Mouse (Mus musculus): ENCODE results near the gene Gnb1l. TPM values are rescaled to one million over a fixed set of nuclear protein-coding genes. Genes with fewer than 3 reads are reported as not detected.

Gene Gnb1l
- polyA plus RNA-seq, 1 experiment: 12.0 TPM

DNA sequence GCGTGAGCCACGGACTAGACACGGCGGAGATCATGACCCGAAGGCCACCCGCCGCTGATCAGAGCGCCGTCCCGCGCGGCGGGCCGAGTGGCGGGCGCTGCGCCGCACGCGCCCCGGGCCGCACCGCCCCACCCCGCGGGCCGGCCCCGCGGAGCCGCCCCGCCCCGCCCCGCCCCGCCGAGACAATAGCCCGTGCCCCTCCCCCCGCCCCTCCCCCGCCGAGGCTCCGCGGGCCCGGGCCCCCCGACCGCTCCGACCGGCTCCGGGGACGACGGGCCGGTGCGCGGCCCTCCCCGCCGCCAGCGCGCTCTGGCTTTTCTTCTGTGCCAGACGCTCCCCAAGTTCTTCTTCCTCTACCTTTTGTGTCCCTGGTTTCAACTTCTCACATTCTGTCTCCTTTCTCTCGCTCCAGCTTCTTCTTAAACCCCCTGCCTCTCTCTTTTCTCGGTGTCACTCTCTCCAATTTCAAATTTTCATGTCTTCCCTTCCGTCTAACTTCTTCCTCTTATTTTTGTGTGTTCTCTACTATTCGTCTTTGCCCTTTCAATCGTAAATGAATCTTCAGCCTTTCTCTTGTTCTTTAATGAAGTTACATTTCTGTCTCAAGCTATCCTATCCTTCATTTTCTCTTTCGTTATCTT lies 88.5 kb downstream of the Gnb1l start:
- TF ChIP-seq GATA1 (IDR thresholded peaks at IDR 0.05; ENCODE audit: low read length): no peak

DNA sequence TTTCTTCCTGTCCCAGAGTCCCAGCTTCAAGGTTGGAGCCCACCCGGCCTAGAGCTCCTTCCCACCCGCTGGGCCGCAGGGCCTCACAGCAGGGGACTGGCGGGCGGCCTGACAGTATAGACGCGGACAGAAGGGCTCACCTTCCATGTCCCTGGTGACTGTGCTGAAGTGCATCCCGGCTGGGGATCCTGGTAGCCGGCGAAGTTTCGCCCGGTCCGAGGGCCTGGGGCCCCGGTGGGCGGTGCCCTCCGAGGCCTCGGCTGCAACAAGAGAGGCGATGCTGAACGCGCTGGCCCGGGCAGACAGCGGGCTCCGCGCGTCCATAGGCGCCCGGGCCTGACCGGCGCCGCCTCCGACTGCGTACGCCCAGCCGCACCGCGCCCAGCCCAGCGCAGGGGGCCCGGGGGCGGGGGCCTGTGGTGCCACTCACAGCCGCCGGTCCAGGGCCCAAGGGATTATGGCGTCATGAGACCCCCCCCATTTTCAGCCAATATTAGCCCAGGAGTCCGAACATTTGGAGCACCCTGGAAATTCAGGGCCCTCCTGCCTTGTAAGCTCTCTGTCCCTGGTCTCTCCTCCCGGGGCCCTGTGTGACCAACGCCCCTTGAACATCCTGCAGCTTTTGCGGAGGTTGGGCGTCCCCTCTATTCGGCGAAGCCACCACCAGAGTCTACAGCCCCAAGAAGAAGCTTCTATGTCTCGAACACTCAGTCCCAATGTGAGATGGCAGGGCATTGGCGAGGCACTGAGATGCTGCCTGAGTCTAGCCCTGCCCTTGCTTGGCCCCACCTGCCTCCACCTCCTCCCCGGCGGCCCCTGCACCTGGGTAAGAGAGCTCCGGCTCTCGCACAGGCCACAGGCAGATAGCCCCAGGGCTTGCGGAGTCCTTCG lies 89.6 kb downstream of the Gnb1l start:
- TF ChIP-seq GATA1 (IDR thresholded peaks at IDR 0.05; ENCODE audit: low read length): no peak

DNA sequence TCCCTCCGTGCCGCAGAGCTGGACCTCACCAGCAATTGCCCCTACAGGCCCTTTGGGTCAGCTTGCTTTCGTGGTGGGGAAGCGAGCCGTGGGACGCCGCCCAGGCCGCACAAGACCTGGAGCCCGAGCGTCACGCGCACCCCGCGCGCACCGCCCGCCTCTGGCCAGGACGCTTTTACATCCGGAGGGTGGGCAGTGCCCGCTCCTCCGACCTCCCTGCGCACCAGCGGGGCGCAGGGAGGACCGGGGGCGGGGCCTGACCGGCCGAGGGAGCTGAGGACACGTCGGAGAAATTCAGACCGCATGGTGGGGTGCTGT lies 90.2 kb downstream of the Gnb1l start:
- no peak for TF ChIP-seq GATA1 (IDR thresholded peaks at IDR 0.05; ENCODE audit: low read length)

DNA sequence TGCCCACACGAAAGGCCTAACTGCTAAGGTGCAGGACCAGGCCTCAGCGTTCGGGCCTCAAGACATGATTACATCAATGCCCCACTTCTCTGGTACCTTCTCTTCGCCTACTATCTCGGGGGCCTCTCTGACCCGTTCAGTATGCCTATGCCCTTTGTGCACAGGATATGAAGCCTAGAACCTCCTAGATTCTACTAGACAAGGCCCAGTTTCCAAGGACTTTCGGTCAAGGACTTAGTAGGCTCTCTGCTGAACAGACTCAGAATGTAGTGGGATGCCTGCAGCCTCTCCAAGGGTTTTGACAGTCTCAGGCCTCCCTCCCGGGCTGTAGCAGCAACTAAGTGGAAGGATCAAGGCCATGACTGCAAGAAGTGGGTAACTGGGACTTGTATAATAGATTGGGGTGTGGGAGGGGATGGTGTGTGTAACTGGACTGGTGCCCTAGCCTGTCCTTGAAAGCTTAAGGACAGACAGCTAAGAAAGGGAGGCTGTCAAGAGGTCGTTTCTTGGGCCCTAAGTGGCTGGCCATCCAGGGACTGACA lies 90.6 kb downstream of the Gnb1l start:
- no peak for TF ChIP-seq GATA1 (IDR thresholded peaks at IDR 0.05; ENCODE audit: low read length)

DNA sequence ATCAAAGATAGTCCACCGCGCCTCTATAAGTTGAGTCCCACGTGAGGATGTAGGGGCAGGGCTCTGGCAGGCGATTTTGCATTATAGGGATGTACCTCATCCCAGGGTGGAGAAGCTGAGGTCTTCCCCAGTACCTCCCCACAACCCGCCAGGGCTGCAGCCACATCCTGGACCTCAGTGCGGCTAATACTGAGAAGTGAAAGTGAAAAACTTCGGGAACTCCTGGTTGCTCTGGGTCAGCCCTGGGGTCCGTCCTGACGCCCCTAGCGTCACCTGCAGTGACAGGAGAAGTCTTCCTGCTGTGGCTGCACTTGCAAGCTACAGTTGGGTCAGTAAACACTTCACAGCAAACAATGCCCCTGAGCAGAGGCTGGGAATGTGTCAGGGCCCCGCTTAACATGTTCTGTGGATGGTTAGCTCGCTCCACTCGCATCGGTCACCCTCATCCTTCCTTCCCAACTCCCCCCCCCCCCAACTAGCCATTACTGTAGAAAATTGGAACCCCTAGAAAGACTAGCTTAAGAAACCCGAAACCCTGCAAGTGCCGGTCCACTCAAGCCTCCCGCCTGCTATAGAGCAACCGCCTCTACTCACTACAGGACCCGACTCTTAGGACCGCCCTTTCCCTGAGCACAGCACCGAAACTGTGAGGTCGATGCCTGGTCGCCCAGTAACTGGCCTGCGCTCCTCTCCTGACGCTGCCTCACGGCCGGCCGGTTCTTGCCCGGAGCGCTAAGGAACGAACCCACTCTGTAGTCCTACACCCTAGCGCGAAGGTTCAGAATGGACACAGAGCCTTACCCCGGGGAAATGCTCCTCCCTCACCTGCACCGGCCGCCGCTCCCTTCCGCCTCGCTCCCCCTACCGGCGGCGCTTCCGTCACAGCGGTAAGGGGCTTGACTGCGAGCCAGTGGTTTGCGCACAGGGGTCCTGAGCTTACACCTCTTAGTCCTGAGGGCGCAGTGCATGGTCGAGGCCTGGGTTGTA lies 91.6 kb downstream of the Gnb1l start, which contains the start of gene Tbx1:
Gene Tbx1 (minus strand): TSS at position 868 of the 987 bp plus-strand sequence.
- TF ChIP-seq GATA1 (IDR thresholded peaks at IDR 0.05; ENCODE audit: low read length): no peak

DNA sequence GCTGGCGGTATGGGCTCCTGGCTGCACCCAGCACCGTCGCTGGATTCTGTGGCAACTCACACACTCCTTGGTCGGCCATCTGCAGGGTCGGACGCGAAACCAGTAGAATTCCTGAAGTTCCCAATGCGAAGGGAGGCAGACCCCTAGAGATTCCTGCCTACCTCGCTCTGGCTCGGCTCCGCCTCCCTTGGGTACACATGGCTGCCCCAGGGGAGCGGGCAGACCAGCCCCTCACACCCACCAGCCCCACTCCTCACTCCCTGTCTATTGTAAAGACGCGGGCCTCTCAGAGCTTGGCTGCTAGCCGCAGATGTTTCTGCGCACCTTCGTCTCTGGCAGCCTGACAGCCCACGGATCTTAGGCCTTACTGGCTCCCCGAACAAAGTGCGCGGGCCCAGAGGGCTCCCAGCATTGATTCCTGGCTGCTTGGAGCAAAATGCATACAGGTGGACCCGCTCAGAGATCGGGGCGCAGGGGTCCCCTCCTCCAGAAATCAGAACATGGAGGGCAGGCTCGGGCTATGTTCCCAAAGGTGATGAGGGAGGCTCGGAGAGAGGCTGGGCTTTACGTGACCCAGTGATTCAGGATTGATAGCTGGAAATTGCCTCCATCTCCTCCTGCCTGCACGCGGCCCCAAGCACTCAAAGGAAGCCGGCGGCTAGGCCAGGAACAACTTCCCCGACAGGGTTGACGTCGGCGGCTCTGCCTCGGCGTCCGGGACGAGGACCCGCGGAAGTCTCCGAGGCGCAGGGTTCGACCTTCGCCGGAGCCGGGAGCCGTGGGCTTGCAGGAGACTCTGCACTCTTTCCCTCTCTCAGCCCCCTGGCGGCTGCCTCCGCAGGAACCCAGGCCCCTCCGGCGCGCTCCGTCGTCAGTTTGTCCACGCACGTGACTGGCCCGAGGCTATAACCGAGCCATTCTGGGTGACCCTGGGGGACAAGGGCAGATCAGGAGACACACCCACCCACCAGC lies 92.8 kb downstream of the Gnb1l start:
- TF ChIP-seq GATA1 (IDR thresholded peaks at IDR 0.05; ENCODE audit: low read length): no peak

DNA sequence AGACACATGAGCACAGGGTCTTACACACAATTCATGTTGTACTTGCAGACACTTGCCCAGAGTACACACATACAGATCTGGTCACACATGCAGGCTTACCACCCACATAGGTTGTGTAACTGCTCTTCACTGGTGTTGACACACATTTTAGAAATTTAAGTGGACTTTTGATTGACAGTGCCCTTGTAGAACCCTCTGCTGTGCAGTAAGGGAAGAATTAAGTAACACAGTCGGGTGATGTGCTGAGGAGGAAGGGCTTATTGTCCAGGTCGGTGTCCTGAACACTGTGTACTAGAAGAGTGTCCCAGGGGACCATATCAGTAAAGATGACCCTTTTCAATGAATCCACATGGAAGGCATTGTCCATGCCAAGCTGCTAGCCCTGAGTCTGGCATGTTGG lies 95.4 kb downstream of the Gnb1l start:
- TF ChIP-seq GATA1 (IDR thresholded peaks at IDR 0.05; ENCODE audit: low read length): no peak

DNA sequence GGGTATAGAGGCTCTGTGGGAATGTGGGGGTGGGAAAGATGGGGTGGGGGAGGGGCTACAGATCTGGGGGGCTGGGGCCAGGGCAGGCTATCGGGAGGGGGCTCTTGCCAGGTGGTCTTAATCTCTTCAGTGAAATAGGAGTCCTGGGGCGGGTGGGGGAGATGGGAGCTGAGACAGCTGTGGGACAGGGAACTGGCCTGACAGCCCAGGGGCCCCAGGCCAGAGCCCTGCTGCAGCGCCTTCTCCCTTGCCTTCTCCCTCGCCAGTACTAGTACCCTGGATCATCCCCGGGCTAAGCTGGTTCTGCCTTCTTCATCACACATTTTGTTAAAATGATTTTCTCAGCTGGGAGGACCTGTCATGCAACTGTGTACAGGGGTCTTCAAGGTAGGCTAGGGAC lies 97.7 kb downstream of the Gnb1l start:
- no peak for TF ChIP-seq GATA1 (IDR thresholded peaks at IDR 0.05; ENCODE audit: low read length)

DNA sequence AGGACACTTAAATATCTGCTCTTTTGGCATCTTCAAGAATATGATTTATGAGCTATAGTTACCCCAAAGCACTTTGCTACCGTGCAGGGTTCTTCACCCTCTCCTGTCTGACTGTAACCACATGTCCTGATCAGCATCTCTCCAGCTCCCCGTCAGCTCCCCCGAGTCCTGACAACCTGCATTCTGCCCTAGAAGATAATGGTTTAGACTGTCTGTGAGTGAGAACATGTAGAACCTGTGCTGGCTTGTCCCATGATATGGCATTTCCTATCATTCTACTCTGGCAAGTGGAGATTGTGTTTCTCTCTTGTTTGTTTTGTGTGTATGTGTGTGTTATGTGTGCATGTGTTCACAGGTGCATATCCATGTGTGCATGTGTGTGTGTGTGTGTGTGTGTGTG lies 99.5 kb downstream of the Gnb1l start:
- no peak for TF ChIP-seq GATA1 (IDR thresholded peaks at IDR 0.05; ENCODE audit: low read length)

DNA sequence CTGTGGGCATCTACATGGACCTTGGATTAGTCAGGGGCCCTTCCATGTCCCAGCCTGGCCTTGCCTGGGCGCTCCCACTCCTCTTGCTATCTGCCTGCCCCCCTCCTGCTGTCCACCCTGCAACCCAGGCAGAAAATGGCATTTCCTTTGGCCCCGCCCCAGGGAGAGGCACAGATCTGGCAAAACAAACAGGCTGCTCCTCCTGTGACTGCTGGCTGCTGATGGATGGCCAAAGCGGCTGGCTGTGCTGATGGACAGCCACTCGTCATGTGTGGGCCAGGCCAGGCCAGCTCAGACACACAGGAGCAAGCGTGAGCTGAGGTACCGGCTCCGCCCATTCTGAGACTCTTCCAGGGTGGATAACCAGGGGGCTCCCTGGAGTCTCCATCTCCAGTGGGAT lies 102.9 kb downstream of the Gnb1l start:
- TF ChIP-seq GATA1 (IDR thresholded peaks at IDR 0.05; ENCODE audit: low read length): no peak

DNA sequence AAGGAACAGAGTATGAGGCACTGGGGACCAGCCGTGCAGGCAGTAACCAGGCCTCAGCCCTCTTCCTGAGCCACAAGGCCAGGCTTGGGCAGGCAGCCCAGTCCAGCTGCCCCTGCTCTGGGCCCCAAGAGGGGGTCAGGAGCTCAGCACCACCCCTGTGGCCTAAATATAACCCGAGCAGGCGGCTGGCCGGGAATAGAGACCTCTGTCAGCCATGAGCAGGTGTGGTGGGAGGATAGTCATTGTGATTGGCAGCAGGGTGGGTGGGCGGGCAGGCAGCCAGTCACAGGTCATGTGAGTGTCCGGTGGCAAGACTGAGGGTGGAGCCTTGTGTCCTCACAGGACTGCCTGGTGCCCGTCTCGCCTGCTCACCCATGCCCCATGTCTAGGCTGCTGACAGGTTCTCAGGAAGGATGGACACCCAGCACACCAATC lies 105.8 kb downstream of the Gnb1l start:
- no peak for TF ChIP-seq GATA1 (IDR thresholded peaks at IDR 0.05; ENCODE audit: low read length)

DNA sequence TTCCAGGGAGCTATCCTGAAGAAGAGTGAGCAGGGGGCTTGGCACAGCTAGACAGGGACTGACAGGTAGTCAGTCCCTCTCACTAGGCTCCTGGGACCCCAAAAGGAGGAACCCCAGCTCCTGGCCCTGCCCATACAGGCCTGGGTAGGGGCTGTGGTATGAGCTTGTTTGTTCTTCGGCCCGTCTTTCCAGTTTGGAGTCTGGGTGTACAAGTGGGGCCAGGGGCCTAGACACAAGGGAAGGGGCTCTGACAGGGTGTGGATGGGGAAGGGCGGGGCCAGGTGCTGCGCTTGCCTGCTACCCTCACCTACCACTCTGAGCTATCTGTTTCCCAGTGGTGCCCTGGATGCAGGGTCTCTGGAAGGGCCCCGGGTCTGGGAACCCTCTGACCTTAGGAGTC lies 107.2 kb downstream of the Gnb1l start:
- TF ChIP-seq GATA1 (IDR thresholded peaks at IDR 0.05; ENCODE audit: low read length): no peak

DNA sequence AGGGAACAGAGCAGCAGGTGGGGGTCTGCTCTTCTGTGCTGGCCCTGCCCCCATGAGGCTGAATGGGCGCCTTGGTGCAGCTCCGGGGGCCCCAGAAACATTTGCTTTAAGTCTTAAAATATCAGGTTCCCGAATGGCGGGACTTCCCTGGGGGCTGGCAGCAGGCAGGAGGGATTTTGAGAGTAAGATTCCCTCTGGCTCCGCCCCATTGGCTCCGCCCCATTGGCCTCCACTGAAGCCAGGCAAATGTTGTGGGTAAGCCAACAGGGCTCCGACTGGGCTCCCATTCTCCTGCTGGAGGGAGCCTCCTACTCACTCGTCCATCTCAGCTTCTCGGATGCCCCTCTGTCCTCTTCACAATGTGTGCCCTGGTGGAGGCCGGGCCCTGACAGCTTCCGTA lies 109.7 kb downstream of the Gnb1l start:
- TF ChIP-seq GATA1 (IDR thresholded peaks at IDR 0.05; ENCODE audit: low read length): no peak

DNA sequence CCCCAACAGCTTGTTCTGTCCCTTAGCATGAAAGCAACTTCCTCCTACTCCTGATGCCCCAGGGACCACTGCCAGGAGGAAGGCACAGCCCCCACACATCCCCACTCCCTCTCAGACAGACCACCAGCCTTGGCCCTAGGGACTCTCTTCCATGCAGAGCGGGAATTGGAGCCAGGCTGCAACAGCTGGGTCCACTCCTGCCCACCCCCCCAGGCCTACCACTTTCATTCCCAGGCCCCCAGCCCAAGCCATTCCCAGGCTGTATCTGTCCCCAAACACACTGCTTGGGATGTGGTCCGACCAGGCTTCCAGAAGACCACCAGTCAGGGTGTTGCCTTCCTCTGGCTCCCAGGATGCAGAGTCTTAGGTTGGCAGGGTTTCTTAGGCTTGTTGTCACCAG lies 110.6 kb downstream of the Gnb1l start:
- no peak for TF ChIP-seq GATA1 (IDR thresholded peaks at IDR 0.05; ENCODE audit: low read length)

Data from G1E-ER4 (cell line).